Mouse (Mus musculus) liver, adult 2 months (tissue): Measurements from ENCODE around the gene Hs3st5.

Source experiments
- CTCF ChIP-seq: fragments of 200-500 bp; IDR thresholded peaks from 2 replicates; pipeline ENCODE4 v1.5.1; 2011; ENCODE audit warnings: low read depth, low read length, control low read depth
- POLR2A ChIP-seq: fragments of 200-500 bp; IDR thresholded peaks from 2 replicates; pipeline ENCODE4 v1.6.1; 2011; ENCODE audit warnings: low read length, control low read depth; ENCODE audit not compliant: insufficient read depth; ENCODE audit errors: extremely low read depth

- TF ChIP-seq CTCF (no peak), POLR2A (no peak)
These were observed 222.9 kb downstream of the Hs3st5 start for GRCm38 (mm10) chr10:36729361-36730098.
